Mouse (Mus musculus): Measurements from ENCODE around the gene Bpifa1.
"Not testable (repeated sequence)": the region's sequence is repeated elsewhere in the genome, so short reads cannot be mapped to it uniquely, and the experiment has no call there.

Gene Bpifa1

DNA sequence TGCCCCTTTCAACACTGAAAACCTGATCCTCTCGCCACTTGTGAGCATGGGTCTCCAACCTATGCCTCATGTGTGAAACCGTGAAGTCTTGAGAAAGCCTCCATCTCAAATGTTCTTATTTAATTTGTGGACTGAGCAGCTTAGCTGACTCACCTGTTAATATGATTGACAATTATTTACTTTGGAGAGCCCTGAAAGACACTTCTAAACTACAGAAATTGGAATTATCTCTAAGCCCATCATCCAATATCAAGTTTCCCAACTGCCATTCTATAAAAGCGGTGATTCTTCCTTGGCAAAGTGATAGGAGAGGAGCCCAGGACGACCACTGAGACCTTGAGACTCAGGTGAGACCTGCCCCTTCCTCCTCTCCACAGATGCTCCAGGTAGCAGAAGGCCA lies at the start of gene Bpifa1:
Gene Bpifa1 (plus strand): TSS at position 301 of the 400 bp plus-strand sequence.
- DNase-seq (ENCODE audit: low spot score) = no peak

DNA sequence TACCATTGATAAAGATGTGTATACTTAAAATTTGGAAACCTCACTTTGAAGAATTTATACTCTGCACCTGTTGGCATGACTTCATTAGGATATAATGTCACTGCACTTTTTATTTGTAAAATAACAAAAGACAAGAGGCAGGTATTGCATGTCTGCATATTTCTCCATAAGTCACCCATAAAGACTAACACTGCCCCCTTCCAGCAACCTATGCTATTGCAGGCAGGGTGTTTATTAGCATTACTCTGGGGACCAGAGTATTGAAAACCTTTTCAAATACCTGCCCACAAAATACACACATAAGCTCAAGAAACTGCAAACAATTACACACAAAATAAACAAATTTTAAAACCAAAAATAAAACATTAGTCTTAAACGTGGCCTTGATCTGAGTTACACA lies 44.9 kb upstream of the Bpifa1 start:
- DNase-seq (ENCODE audit: low spot score) = no peak

DNA sequence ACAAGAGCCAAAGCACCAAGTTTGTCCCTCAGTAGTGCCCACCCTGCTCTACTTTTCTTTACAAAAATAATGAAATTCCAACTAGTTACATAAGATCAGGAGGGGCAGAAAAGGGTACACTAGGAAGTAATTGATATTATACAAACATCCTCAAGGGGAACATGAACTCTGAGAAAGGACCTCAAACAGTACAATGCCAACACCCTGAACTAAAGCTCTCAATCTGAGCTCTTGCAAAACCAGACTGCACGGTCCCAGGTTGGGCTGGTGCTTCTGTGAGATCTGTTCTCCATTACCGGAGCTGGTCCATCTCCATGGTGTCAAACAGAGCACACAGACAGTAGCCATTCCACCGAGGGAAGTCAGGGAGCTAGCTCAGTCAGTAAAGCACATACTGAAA lies 25.3 kb upstream of the Bpifa1 start:
- DNase-seq (ENCODE audit: low spot score) = no peak

DNA sequence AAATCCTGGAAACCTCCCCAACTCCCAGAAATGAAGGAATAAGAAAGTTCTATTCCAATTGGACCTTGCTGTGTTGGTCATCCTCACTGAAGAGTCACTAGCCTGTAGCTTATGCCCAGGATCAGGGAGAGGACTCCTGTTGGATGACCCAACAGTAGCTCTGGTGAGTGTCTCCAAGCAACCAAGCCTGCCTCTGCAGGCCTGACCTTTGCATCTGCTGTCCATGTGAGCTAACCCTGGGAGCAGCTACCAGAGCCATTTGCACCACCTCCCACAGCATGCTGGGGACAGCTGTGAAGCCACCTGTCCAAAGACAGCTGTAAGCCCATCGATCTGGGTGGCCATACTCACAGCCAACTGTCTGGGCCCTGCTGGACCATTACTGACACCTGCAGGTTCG lies 12.6 kb upstream of the Bpifa1 start, which contains the start of gene Bpifa3:
Gene Bpifa3 (plus strand): TSS at position 217 of the 400 bp plus-strand sequence.
- no peak for DNase-seq (ENCODE audit: low spot score)

DNA sequence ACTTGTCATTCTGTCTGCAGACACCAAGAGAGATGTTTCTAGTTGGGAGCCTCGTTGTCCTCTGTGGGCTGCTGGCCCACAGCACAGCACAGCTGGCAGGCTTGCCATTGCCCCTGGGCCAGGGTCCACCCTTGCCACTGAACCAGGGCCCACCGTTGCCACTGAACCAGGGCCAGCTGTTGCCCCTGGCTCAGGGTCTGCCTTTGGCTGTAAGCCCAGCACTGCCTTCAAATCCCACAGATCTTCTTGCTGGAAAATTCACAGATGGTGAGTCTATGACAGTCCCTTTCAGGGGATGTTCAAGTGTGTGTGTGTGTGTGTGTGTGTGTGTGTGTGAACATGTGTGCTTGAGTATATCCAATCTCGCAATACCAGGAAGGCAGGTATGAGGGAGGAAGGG lies 1.1 kb downstream of the Bpifa1 start:
- no peak for DNase-seq (ENCODE audit: low spot score)

DNA sequence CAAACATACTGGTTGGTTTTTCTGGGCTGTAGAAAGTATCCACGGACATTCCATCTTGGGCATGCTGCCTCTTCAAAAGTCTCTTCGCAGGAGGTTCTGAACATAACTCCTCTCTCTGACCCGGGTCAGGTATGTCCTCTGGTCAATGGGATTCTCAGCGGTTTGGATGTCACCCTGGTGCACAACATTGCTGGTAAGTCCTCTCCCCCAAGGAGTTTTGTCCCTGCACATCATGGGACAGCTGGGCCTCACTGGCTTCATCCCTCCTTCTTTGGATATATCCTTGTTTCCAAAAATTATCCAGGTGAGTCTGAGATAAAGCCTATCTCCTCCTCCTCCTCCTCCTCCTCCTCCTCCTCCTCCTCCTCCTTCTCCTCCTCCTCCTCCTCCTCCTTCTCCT lies 4.8 kb downstream of the Bpifa1 start:
- DNase-seq (ENCODE audit: low spot score) = no peak

DNA sequence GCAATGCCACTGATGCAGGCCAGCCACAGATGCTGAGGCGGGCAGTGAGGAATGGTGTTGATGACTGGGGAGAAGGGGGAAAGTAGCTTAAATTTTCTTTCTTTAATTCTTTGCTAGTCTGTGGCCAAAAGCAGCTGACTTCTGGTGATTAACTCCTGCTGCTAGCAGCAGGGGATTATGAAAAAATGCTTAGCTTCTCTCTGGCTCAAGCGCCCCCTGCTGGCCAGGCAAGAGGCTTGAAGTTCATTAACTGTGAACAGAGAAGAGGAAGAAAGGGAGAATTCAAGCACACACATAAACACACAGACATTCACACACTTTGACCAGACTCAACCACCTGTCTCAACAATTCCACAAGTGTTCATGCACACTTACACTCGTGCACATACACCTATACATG lies 15.8 kb downstream of the Bpifa1 start:
- peak; percentile 11 for DNase-seq (ENCODE audit: low spot score)

DNA sequence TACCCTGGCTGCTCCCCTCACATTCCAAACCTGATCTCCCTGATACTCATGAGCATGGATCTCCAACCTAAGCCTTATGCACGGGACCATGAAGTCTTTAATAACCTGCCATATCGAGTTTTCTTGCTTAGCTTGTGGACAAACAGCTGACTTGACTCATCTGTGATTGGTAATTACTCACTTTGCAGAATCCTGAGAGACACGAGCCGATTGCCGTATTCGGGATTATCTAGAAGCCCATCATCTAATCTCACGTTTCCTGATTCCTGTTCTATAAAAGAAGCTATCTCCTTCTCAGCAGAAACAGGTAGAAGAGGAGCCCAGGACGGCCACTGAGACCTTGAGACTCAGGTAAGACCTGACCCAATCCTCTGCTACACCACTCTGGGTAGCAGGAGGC lies 19.6 kb downstream of the Bpifa1 start, which contains the start of gene Bpifa5:
Gene Bpifa5 (plus strand): TSS at position 301 of the 400 bp plus-strand sequence.
- no peak for DNase-seq (ENCODE audit: low spot score)

DNA sequence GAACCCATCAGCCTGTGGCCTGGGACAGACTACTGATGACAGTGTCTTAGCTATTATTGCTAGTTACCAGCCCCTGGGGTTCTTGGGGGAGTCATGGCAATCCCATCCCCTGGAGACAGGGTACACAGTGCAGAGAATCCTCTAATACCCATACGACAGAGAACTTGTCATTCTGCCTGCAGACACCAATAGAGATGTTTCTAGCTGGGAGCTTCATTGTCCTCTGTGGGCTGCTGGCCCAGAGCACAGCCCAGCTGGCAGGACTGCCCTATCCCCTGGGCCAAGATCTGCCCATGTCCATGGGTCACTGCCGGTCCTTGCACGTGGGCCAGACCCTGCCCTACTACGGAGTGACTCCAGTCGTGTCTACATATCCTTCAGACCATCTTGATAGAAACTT lies 20.6 kb downstream of the Bpifa1 start:
- DNase-seq (ENCODE audit: low spot score) = no peak

DNA sequence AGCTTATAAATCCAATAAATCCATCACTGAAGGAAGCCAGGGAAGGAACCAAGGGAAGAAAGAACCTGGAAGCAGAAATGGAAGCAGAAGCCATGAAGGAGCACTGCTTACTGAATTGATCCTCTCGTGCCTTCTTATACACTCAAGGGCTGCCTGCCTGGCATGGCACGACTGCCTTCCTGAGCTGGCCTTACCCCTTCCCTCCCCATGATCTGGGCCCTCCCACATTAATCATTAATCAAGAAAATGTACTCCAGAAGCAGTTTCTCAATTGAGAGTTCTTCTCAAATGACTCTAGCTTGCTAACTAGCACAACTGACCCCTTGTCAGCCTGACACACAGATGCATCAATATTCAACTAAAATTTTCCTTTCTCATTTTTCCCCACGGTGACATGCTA lies 26.5 kb downstream of the Bpifa1 start:
- DNase-seq (ENCODE audit: low spot score) = no peak

DNA sequence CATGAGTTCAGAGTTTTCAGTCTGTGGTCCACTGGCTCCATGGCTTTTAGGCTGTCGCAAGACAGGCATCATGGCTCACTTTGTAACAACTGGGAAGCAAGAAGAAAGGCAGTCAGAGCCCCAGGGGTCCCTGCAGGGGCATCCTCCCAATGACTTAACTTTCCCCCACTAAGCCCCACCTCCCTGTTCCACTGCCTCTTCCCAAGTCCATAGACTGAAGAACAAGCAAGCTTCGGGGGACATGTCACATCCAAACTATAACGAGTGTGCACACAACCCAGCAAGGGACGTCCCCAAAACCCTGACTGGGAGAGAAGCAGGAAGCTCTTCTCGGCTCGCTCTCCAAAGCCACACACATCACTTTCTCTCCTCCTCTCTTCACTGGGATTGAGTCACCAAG lies 28.9 kb downstream of the Bpifa1 start:
- DNase-seq (ENCODE audit: low spot score) = no peak

DNA sequence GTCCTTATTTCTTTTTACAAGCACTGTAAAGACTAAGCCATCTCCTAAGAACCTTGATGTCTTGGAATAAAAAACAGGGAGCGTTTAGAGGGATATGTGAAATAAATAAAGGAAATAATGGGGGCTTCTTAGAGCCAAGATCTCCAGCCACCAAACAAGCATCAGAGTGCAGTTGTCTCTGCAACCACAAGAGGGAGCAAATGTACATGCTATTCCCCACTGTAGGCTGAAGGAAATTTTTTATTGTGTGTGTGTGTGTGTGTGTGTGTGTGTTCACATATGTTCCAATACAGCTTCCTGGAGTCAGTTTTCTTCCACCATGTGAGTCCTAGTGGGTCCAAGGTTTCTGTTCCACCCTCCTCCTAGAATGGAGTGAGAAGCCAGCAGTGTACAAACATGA lies 30.6 kb downstream of the Bpifa1 start:
- DNase-seq (ENCODE audit: low spot score) = peak; percentile 5

DNA sequence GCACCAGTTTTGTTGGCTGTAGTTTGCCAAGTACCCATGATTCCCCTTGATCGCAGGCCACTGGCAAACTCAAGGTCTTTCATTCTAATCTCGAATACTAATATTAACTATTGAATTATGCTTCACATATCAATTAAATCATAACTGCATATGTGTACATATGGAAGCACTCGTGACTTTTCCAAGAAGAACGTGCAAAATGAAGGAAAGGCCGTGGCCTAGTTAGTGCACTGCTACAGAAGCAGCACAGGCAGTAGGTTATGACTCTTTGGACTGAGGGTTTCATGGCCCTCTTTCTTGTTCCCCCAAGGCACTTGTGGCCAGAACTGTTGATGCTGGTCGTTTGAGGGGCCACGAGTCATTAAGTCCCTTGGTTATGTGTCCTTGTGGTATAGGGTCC lies 39.2 kb downstream of the Bpifa1 start:
- not testable (repeated sequence) for DNase-seq (ENCODE audit: low spot score)

DNA sequence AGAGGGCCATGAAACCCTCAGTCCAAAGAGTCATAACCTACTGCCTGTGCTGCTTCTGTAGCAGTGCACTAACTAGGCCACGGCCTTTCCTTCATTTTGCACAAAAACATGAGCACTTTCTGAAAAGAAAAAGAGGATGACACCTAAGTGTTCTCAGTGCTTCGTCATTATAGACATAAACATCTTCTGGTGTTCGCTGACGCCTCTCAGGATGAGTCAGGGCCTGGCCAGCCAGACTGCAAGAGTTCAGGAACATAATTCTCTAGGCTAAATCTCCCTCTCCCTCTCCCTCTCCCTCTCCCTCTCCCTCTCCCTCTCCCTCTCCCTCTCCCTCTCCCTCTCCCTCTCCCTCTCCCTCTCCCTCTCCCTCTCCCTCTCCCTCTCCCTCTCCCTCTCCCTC lies 40.4 kb downstream of the Bpifa1 start:
- not testable (repeated sequence) for DNase-seq (ENCODE audit: low spot score)

DNA sequence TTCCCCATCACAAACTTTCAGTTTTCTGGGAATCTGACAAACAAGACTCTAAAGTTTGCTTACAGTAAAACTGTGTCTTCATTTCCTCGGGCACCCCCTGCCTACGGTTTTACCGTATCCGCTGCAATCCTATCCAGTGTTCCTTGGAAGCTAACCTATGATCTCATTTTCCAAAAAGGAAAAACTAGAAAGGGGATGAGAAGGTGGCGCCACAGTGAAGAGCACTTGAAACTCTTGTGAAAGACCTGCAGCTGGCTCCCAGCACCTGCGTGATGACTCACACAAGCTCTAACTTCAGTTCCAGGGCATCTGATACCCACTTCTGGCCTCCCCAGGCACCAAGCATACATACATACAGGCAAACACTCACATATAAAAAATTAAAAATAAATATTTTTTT lies 42.6 kb downstream of the Bpifa1 start:
- no peak for DNase-seq (ENCODE audit: low spot score)

DNA sequence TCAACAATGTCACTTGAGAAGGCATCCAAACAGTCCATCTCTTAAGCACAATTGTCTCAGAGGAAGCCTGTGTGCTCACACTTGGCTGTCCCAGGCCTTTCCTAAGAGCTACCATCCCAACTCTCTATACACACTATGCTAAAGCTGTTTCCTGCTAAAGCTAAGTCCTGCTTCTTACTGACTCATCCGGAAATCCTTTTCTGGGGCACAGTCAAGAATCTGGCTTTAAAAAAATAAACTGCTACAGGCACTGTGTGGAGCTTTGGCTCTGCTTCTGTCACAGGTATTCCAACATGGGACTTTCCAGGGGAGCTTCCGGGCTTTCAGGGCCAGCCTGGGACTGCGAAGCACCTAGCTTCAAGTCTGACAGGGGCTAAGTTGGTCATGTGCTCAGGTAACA lies 43.1 kb downstream of the Bpifa1 start:
- no peak for DNase-seq (ENCODE audit: low spot score)

DNA sequence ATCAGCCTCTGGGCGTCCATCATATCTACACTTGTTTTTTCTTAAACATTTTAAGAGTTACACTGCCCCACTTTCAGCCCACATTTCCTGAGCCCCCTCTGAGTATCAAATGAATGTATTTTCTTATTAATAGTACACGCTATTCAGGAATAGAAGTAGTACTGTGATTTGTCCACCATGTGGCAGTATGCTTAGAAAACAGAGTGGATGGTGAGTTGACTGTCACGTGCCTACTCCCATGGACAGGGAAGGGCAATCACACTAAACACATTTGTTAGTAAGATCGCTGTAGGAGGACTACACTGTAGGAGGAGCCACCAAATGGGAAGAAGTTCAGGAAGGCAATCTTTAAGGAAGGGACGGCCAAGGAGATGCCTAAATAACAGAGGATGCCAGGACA lies 44.8 kb downstream of the Bpifa1 start:
- no peak for DNase-seq (ENCODE audit: low spot score)

DNA sequence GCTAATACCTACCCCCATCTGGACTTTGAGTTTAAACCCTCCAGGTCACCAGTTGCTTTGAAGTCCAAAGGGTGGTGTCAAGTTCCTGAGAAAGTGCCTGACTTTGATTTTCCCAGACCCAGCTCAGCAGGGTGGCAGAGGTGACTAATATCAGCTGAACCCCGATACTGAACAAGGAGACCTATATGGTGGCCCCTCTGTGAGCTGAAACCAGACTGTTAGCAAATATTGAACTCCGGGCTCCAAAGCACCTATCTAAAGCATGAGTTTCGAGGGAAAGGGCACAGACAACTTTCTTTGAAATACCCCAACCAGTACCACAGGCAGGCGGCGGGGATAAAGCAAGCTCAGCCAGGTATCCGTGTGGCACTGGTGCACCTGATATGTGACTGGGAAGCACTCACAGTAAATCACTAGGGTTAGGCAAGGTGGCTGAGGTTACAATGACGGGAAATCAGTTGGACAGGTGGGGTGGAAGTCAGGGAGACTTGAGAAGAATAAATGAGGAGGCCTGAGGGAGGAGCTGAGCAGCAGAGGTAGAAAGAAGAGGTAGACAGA lies 47.3 kb downstream of the Bpifa1 start:
- no peak for DNase-seq (ENCODE audit: low spot score)

DNA sequence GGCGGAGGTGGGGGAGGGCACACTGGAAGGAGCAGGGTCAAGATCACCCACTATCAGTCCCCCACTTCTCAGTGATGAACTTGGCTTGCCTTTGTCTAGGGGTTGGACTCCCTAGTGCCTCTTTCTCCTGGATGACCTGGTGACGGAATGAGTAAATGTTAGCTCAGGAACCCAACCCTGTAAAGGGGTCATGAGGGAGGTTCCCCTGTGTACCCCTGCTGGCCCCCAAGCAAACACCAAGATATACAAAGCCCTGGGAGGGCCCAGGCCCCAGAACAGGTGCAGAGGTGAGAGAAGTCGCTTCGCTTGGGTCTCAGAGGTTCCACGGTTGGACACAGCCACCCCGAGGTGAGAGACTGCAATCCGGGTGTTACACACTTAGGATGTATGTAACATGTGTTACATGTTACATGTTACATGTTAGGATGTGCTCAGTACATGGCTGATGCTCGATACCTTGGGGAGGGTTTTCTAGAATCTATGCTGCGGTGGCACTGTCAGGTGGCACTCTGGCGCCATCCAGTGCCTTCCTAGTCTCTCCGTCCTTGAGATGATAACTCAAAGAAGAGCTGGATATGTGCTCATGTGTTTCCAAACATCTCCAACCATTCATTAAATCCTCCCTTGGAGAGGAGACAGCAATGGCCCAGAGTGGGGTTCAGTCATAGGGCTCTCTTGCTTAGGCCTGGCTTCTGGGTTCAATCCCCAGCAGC lies 48.0 kb downstream of the Bpifa1 start, which contains the start of gene Bpifb1:
Gene Bpifb1 (plus strand): TSS at position 273 of the 713 bp plus-strand sequence.
- DNase-seq (ENCODE audit: low spot score) = no peak

DNA sequence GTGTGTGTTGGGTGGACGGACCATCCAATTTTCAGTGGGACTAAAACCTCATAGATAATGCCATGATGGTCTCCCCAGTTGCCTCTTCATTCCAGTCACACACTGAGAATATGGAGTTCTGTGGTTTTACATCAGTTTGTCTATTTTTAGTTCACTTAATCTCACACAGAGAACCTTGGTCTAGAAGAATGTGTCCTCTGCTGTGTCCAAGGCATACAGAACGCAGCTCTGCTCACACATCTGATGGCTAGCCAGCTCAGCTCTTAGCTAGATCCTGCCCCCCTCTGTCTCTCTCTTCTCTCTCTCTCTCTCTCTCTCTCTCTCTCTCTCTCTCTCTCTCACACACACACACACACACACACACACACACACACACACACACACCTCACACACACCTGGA lies 49.5 kb downstream of the Bpifa1 start:
- no peak for DNase-seq (ENCODE audit: low spot score)

DNA sequence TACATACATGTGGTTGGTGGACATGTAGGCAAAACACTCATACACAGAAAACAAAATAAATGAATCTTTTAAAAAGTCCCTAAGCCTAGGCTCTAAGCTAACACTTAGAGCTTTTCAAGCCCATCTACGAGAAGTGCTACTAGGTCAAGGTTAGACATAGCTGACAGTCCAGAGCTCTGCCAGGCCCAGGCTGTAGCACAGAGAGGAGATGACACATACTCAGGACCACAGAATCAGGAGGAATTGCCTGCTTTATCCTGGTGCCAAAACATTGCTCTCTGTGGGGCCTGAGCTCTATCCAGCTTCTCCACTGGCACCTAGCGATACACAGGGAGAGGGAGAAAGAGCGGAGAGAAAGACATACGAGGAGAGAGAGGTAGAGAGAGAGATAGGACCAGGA lies 50.4 kb downstream of the Bpifa1 start:
- no peak for DNase-seq (ENCODE audit: low spot score)

DNA sequence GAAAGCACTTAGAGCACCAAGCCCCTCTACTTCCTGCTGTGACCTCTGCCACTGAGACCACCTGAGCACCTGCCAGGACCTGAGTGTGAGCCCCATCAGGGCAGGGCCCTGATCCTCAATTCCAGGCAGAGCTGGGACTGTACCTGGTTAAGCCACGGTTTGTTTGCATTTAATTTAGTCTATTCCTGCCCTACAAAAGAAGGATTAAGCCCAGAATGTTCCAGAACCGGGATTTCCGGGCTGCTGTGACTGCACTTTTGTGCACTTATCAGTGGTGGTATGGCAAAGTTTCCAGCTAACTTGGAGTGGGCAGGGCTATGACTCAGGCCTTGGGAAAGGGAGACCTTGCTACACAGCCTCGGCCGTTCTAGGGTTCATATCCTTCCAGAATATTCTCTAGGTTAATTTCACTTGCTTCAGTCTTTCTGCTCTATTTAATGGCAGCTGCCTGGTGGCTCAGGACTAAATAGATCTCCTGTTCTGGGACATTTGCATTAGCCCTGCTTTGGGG lies 51.4 kb downstream of the Bpifa1 start:
- no peak for DNase-seq (ENCODE audit: low spot score)

DNA sequence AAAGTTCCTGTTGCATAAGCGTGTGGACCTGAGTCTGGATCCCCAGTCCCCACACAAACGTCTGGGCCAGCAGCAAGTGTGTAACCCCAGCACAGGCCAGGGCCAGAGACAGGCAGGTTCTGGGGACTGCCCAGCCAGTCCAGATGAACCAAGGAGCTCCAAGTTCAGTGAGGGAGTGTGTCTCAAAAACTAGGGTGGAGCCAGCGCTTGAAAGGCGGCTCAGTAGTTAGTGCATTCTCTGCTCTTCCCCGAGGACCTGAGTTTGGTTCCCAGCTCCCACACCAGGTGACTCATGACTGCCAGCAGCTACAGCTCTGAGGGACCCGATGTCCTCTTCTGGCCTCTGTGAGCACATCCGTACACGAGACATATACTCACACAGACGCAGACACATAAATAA lies 54.4 kb downstream of the Bpifa1 start:
- DNase-seq (ENCODE audit: low spot score) = no peak

All from ovary, postnatal 14 days (tissue).